Mouse (Mus musculus) lung, postnatal 4 days (tissue): ENCODE data around the gene Fam180a.
"Not testable (repeated sequence)": the region's sequence is repeated elsewhere in the genome, so short reads cannot be mapped to it uniquely, and the experiment has no call there.

ENCODE experiments used
- DNase-seq, 2 experiments: peaks; one replicate each; pipeline ENCODE4 v3.0.0; 2021

The Fam180a gene

DNA sequence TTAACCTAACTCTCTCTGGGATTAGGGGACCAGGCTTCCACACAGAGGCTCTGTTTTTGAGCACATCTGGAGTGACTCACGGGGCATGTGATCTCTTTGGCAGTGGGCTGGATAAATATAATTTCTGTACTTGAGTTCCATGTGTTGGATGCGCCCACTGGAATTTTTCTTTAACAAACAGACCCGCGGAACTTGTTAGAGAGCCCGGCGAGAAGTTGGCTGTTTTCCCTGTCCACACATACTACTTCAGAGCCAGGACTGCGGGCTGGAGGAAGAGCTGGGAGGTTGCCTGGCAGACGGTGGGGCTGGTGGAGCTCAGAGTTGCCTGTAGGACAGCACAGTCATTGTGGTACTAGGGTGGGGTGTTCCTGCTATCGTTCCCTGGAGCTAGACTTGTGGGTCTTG, at the start of gene Fam180a:
TSS of gene Fam180a (minus strand) at position 31 of the 405 bp plus-strand sequence.
- peak; percentile 52 to 80 for DNase-seq

DNA sequence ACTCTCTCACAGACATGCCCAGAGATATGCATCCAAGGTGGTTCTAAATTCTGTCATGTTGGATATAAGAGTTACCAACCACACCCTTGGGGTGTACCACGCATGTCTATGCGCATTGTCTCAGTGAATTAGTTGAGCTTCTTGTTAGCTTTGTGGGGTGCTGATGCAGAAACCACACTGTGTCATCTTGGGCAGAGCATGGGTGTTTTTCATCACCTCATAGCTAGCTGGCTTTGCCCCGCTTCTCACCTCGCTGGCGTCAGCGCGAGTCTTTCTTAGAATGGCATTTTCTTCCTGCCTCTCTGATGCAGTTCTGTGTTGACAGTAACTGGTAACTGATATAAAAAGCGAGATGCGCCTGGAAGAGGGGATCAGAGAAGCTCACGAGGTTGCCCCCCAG, 48.1 kb upstream of the Fam180a start:
- no peak for DNase-seq

DNA sequence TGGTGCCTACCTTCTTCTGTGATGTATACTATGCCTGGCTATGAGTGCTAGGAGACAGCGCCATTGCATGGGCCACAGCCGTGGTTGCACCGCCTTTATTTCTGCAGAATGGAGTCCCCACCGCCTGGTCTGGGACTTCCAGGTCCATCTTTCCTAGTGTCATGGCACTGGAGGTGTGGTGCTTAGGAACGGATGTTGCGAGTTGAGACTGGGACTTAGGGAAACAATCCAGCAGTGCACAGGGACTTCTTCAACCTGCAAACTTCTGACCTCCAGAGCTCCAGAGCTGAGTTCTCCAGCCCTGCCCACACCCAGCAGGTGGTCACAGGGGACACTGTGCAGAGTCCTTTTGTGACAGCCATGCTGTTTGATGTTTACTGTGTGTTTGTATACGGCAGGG, 44.4 kb upstream of the Fam180a start:
- DNase-seq, result no peak

DNA sequence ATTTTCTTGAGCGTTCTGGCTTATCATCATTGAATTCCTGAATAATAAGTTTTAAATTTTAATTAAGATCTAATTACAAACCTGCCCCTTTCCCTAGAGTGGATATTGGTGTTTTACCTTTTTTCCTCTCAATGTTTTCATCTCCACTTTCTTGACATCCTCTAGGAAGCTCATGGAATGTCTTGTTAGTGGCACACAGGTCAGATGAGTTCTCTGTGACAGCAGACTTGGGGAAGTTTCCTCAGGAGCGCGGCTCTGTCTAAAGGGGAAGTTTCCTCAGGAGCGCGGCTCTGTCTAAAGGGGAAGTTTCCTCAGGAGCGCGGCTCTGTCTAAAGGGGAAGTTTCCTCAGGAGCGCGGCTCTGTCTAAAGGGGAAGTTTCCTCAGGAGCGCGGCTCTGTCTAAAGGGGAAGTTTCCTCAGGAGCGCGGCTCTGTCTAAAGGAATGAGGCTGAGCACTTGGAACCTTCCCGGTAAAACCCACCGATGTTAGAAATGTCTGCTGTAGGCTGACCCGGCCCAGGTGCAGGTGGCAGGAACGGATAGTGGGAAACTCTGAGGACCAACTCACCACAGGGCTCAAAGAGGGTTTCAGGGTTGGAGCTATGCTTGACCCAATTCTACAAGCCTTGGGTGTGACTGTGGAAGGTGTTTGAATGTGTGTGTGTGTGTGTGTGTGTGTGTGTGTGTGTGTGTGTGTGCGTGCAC, 43.8 kb upstream of the Fam180a start:
- DNase-seq, result not testable (repeated sequence)

DNA sequence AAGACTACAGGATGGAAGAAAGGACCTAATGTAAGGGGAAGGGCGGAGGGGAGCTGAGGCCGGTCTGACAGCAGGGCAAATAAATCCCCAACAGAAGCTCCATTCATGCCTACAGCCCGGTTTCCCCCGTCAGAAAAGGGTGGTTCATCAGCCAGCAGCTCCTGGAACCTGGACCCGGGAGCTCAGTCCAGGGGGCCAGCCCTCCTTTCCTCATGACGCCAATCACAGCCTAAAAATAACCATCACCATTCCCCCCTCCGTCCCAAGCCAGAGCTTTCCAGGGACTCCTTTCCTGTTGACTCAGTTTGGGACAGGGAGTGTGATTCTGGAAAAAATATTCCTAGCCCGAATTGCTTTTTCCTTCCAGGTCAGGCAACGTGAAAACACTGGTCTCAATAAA, 36.7 kb upstream of the Fam180a start:
- DNase-seq, result peak in 1 of 2 experiments; percentile 41

DNA sequence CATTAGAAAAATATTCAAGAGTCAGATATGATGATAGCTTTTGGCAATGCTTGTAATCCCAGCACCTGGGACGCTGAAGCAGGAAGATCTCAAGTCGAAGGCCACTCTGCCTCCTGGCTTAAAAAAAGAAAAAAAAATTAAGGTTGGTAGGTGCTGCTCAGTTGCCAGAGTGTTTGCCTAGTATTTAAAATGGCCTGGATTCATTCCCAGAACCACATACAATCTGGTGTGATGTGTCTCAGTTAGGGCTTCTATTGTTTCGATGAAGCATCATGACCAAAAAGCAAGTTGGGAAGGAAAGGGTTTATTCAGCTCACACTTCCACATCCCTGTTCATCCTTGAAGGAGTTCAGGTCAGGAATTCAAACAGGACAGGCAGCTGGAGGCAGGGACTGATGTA, 29.4 kb upstream of the Fam180a start:
- DNase-seq, result no peak

DNA sequence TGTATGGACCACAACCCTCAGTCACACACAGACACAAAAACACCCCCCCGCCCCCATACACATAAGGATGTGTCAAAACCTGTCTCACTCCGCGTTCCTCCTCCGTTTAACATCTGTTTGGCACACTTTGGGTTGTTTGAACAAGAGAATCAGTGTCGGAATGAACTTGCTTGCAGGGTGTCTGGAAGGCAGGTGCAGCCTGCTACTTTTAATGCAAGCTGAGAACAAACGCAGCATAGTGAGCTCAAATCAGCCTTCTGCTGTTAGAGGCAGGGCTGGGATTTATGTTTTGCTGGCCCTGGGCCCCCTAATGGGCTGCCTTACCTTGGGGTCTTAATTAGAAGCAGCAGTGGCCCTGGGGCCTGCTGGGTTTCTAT, 28.7 kb upstream of the Fam180a start:
- DNase-seq, result no peak

DNA sequence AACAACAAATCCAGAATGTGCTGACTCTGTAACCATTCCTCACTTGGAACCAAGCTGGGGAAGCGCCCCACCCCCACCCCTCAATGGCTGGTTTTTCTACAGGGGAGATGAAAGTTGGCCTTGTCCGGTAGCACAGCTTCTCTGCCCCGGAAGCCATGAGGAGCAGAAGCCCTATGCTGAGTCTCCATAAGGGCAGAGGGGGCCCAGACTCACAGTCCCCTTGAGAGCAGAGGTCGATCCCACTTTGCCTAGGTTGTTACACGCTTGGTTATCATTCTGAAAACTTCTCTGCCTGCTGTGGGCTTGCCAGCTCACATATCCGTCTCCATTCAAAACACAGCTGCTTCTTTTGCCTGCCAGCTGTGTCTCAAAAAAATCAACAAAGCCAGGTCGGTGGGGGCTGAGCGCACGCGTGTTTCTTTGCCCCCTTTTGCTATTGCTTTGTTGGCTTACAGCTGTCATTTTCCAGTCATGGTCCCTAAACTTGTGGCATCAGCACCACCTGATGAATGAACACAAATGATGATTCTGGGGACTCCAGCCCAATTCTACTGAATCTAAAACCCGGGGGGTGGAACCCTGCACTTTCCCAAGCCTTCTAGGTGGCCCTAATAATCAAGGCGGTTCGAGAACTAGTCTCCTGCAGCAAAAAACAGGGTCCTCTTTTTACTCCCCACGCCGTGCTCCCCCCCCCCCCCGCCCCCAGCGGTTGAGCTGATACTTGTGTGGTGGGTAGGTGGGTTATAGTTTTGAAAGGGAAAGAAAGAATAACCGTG, 28.1 kb upstream of the Fam180a start:
- peak in 1 of 2 experiments; percentile 32 for DNase-seq

DNA sequence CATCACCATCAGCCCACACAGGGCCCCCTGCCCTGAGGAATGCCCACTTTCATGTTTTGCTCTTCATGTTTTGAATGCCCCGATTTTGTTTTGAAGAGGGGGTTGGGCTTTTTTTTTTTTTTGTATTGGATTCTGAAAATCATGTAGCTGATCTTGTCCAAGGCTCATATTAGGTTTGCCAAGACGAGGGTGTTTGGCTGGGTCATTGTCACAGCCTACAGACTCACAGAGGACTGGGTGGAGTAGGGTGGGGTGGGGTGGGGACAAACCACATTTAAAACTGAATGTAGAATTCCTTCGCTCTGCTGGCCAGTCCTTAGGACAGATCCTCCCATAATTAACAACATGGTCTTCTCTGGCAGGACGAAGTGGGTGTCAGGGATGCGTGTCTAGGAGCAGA, 27.5 kb upstream of the Fam180a start:
- DNase-seq, result no peak

DNA sequence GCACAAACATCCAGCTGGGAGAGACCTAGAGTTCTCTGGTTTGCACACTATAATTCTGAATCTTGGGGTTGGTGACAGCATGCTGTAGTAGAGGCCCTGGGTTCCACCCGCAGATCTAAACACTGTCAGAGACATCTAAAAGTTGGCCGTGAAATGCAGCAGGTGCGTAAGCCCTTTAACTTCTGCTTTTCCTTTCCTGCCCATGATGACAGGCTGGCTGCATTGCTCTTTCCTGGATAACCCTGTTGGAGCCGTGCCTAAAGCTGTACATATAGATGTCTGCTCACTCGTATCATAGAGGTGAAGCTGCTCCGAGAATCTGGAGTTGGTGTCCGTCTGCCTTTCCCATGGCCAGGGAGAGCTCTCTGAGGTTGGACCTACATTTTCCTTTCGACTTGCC, 26.9 kb upstream of the Fam180a start:
- DNase-seq, result no peak

DNA sequence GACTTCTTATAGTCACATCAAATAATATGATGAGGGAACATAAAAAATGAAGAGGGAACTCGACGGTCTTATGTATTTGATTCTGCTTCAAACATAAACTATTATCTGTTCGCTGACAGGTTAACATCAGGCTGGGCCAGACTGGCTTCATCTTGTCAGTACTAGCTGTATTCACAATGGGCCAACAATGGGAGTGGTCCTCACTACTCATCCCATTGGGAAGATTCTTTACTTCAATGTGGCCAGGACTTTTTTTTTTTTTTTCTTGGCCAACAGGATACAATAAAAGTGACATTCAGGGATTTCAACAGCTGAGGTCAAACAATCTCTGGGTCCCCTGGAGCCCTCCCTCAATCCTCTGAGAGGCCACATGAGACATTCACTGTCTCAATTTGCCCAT, 25.9 kb upstream of the Fam180a start:
- DNase-seq, result no peak

DNA sequence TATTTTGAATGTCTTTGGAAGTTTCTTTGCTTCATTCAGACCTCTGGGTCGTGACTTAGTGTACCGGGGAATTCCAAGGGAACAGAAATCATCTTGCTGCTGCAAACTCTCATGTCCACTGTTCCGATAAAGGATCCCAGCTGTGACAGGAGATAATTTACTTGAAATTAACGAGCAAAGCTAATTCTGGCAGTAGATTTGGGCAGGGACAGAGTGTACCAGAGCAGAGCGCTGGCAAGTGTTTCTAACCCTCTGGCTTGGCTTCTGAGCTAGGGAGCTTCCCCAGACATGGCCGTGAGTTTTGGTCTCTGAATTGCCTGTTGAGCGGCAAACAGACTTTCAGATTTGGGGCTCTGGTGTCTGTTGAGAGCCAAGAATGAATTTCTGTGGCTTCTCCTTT, 23.8 kb upstream of the Fam180a start:
- DNase-seq, result peak in 1 of 2 experiments; percentile 36

DNA sequence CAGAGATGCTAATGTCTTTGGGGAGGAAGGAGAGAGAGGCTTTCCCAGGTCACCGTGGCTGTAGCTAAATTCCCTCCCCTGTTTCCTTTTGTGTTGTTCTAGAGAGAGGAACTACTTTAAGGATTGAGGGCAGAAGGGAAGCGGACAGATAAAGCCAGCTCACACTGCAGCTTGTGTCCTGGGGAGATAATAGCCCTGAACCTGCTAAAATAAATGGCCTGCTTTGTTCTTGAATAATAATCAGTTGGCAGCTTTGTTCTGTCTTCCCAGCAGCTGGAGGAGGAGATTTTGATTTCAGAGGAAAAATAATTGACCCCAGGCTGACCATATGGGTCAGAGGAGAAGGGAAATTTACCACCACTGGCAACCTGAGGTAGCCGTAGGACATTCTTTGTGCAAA, 12.7 kb upstream of the Fam180a start:
- DNase-seq, result peak in 1 of 2 experiments; percentile 2

DNA sequence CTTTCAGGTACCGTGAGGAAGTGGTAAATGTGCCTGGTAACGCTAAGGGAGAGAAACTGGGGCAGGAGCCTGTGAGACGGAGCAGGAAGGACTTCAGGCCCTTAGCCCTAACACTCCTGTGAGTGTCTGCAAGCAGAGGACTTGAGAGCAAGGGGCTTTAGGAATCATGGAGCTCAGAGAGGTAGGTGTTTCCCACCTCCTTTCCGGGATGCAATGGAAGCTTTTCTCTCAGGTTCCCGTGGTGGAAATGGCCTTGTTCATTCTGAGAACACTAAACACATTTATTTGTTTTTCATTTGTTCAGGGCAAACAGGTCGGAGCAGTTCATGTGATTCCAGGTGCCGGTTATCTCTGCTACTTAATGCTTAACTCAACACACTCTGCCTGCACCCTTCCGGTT, 11.9 kb upstream of the Fam180a start:
- DNase-seq, result no peak

DNA sequence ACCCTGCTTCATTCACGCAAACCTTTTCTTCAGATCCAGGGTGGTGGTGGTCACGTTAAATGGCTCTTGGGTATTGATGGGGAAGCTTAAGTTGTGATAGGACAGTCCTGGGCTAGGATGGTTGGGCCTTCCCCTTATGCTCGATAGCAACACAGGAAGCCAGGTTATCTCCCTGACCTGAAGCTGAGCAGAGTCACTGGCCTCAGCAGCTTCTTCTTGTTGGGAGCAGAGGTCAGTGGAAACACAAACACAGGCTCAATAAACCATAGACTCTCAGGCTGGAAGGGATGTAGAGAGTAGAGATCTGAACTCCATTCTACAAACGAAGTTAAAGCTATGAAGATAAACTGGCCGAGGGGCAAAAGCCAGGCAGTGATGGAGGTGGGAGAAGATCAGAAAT, 9.5 kb upstream of the Fam180a start:
- DNase-seq, result no peak

DNA sequence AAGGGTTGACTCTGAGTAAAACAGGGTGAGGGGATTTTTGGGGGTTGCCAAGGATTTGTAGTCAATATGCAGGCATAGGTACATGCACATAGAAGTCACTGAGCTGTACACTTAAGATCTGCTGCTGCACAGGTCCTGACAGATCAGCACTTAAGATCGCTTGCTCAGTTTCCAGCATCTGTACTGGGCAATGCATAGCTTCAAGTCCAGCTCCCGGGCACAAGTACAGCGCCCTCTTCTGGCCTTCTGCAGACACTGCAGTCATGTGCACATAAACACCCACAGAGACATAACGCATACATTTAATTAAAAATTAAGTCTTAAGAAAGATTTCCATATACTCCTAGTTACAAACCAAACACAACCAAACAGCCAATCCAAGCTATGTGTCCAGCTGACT, 8.3 kb upstream of the Fam180a start:
- DNase-seq, result no peak

DNA sequence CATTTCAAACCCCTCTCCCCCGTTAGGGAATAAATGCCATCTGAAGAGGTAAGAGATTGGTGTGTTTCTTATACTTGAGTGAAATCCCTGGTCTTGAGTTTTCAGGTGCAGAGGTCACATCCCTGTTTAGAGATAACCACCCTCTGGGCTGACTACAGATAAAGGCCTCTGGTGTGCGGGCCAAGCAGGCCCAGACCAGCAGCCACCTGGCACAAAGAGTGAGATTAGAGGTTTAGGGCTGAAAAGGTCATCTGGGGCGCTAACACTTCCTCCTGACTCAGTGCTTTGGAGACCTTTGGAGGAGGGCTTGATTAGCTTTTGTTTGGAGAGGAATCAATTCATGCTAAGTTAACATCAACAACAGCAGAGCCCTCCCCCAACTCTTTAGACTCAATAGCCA, 7.7 kb upstream of the Fam180a start:
- no peak for DNase-seq

DNA sequence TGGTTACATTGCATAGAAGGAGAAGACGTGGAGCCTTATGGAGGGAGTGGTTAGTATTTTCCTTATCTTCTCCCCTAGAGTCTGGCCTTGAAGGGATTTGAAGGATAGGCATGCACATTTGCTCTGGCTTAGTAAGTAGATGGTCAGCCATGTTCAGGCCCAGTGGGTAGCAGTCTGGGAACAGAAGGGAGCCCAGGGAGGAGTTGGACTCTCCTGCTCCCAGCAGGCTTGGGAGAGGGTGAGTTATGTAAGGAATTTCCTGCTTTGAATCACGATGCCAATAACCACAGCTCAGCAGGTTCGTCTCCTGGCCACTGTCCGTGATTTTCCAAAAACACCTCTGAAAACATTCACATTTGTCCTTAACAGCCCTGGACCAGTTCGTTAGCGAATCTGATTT, 4.9 kb upstream of the Fam180a start:
- DNase-seq, result no peak

DNA sequence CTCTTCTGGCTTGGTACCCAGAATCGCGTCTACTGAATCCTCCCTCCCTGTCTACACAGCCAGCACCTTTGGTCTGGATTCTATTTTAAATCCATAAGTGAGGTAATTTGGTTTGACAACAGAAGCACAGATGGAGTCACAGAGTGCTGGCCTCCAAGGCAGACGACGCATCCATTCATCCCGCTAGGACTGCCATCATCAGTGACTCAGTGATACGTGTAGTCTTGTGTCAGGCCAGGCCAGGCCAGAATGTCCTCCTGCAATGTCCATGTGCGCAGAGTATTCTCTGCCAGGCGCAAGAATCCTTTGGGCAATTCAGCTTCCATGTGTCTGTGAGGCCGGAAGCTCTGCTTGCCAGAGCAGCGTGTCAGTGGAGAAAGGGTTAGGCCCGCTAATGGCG, 4.0 kb upstream of the Fam180a start:
- no peak for DNase-seq

DNA sequence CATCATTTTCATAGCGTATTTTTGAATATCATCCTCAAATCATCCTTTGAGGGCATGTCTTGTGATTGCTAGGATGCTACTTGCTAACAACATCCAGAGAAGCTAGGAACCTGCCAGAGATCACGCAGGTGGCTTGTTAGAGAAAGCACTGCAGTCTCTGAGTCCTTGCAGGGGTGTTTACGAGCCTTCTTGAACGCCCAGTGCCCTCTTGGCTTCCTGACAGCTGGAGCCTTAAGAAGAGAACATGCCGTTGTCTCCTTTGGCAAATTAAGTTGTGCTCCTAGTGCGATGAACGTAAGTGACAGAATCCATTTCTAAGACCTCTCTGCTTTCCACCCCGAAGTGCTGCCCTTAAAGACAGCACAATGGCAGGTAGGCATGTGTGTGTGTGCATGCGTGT, 1.6 kb downstream of the Fam180a start:
- DNase-seq, result no peak

DNA sequence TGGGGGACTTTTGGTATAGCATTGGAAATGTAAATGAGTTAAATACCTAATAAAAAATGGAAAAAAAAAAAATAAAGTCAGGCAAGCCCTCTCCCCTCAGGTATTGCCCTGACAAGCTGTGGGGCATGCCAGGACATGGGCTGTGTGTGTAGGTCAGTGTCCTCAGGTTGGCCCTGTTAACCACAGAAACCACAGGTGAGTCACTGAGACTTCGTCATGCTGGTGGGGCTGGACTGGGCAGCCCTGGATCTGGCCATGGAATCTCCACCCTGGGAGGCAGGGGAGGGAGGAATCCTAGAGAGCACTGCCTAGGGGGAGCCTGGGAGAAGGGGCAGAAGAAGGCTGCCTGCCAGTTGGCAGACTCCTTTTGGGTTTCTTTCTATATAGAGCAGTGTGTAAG, 2.9 kb downstream of the Fam180a start:
- no peak for DNase-seq

DNA sequence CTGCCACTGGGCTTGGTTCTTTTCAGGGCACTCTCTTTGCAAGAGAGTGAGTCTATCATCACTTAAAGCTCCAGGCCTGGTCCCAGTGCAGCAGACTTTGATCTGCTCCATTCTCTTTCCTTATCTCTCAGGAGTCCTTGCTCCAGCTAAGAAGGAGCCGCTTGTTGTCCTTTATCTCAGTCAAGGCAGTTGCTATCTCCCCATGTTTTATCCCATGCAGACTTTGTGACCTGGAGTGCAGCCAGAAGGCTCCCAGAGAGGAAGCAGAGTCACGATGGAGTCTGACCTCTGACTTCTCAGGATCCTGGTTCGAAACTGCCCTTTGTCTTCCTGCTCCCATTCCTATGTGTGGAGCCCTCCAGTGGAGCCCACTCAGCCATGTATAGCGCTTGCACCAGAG, 4.8 kb downstream of the Fam180a start:
- no peak for DNase-seq

DNA sequence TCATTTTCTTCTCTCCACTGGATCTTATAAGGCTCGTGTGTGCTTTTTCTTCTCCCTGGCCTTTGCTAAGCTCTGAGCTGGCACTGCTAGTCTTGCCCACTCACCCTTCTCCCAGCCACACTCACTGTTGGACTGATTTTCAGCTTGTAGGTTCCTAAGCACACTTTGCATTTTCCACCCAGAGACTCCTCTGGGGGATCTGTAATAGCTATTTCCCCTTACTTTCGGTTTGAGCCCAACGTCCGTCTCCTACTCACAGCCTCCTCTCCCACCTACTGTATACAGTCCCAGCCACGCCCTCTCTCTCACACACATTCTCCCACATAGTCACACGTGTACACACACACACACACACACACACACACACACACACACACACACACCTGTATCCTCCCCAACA, 6.1 kb downstream of the Fam180a start:
- DNase-seq, result no peak

DNA sequence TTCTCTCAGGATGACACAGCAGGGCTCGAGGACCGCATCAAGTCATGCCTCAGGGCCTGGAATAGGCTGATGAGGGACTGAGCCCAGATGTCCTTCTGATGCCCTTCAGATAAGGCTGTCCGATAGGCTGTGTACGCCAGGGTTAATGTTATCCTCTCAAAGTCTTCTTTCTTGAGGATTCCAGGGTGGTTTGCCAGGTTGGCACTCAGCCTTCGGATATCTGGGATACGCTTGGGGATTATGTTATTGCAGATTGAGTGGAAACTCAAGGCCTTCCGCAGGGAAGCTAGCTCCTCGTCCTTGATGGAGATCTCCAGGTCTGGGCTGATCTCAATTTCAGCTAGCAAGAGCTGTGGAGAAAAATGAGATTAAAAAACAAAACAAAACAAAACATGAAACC, 12.4 kb downstream of the Fam180a start:
- DNase-seq, result no peak

DNA sequence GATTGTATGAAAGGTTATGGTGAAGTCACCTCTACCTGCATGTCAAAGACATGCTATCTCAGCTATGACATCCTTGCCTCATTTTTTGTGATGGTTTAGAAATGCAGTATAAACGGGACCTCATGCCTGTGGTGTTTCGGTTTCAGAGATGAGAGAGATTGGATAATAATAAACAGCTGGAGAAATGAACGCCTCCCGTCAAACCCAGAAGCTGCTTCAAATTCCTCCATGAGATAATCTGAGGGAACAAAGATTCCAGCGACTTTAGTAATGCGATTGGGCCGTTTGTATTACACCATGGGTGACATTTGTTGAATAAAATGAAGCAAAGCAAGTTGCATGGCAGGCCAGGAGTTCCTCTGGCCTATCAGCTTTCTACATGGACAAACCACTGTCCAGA, 16.5 kb downstream of the Fam180a start:
- no peak for DNase-seq
